Mouse (Mus musculus) G1E (cell line): ENCODE results near the gene Orc5.
"Not testable (repeated sequence)": the region's sequence is repeated elsewhere in the genome, so short reads cannot be mapped to it uniquely, and the experiment has no call there.

Source experiments
- CTCF ChIP-seq: IDR thresholded peaks from 2 replicates; pipeline ENCODE4 v1.5.1; 2012; ENCODE audit warnings: low read depth, low read length, inconsistent platforms, mixed read lengths
- GATA1 ChIP-seq: IDR thresholded peaks from 2 replicates; pipeline ENCODE4 v1.6.1; 2012; ENCODE audit warnings: borderline replicate concordance, low read length, inconsistent platforms, mixed read lengths
- POLR2AphosphoS5 ChIP-seq: IDR thresholded peaks from 2 replicates; pipeline ENCODE4 v1.6.1; 2012; ENCODE audit warnings: low read depth, low read length, inconsistent platforms; ENCODE audit not compliant: insufficient replicate concordance
- TAL1 ChIP-seq: conservative IDR thresholded peaks from 2 replicates; pipeline ENCODE4 v1.6.1; 2012; ENCODE audit warnings: low read depth, low read length, inconsistent platforms, mixed read lengths

- TF ChIP-seq TAL1, CTCF, GATA1, POLR2AphosphoS5: not testable (repeated sequence)
Observed at GRCm38 (mm10) chr5:22515745-22516144, 34.5 kb downstream of the Orc5 start.
